Mouse (Mus musculus): ENCODE measurements around the gene Ugt1a6b. TPM values are rescaled to one million over a fixed set of nuclear protein-coding genes. Genes with fewer than 3 reads are reported as not detected.

The Ugt1a6b gene
- total RNA-seq, 2 experiments from 2014 or later = 0.88 to 1.5 TPM

- ATAC-seq (replicated peaks; ENCODE audit: poor library complexity, severe bottlenecking) = no peak
Observed at GRCm38 (mm10) chr1:88257681-88258080, 154.6 kb downstream of the Ugt1a6b start.

GRCm38 (mm10) chr1:88258361-88258760, 155.3 kb downstream of the Ugt1a6b start:
- ATAC-seq (replicated peaks; ENCODE audit: poor library complexity, severe bottlenecking) = no peak

- ATAC-seq (replicated peaks; ENCODE audit: poor library complexity, severe bottlenecking) = peak; percentile 6; the same call in 1 of the 2 replicates
Observed at GRCm38 (mm10) chr1:88258881-88259642, 156.0 kb downstream of the Ugt1a6b start.

- no peak for ATAC-seq (replicated peaks; ENCODE audit: poor library complexity, severe bottlenecking)
Observed at GRCm38 (mm10) chr1:88259643-88260024, 156.6 kb downstream of the Ugt1a6b start.

GRCm38 (mm10) chr1:88260114-88260513, 157.1 kb downstream of the Ugt1a6b start:
- peak; percentile 1 for ATAC-seq (replicated peaks; ENCODE audit: poor library complexity, severe bottlenecking)

- peak; percentile 34 for ATAC-seq (replicated peaks; ENCODE audit: poor library complexity, severe bottlenecking)
Observed at GRCm38 (mm10) chr1:88260604-88261377, 157.7 kb downstream of the Ugt1a6b start.

- no peak for ATAC-seq (replicated peaks; ENCODE audit: poor library complexity, severe bottlenecking)
Observed at GRCm38 (mm10) chr1:88261706-88262105, 158.7 kb downstream of the Ugt1a6b start.

GRCm38 (mm10) chr1:88262255-88262654, 159.2 kb downstream of the Ugt1a6b start:
- no peak for ATAC-seq (replicated peaks; ENCODE audit: poor library complexity, severe bottlenecking)

GRCm38 (mm10) chr1:88262961-88263360, 159.9 kb downstream of the Ugt1a6b start:
- ATAC-seq (replicated peaks; ENCODE audit: poor library complexity, severe bottlenecking) = no peak

- no peak for ATAC-seq (replicated peaks; ENCODE audit: poor library complexity, severe bottlenecking)
Observed at GRCm38 (mm10) chr1:88263778-88264177, 160.7 kb downstream of the Ugt1a6b start.

- no peak for ATAC-seq (replicated peaks; ENCODE audit: poor library complexity, severe bottlenecking)
Observed at GRCm38 (mm10) chr1:88264237-88264868, 161.3 kb downstream of the Ugt1a6b start.

GRCm38 (mm10) chr1:88264869-88265240, 161.8 kb downstream of the Ugt1a6b start:
- no peak for ATAC-seq (replicated peaks; ENCODE audit: poor library complexity, severe bottlenecking)

GRCm38 (mm10) chr1:88266123-88266522, 163.1 kb downstream of the Ugt1a6b start:
- no peak for ATAC-seq (replicated peaks; ENCODE audit: poor library complexity, severe bottlenecking)

GRCm38 (mm10) chr1:88267489-88267888, 164.4 kb downstream of the Ugt1a6b start:
- ATAC-seq (replicated peaks; ENCODE audit: poor library complexity, severe bottlenecking) = no peak

- ATAC-seq (replicated peaks; ENCODE audit: poor library complexity, severe bottlenecking) = no peak
Observed at GRCm38 (mm10) chr1:88268070-88268469, 165.0 kb downstream of the Ugt1a6b start.

Other genes starting within 250 kb of the Ugt1a6b start
- gene Dgkd, start 250.0 kb upstream of the Ugt1a6b start, total RNA-seq (2014; fragmentation: Nextera tagmentation) = 71.4 and 92.2 TPM in 2 replicates
- 44.7 and 53.7 TPM in 2 replicates for gene Dgkd, start 250.0 kb upstream of the Ugt1a6b start, total RNA-seq (2017)
- gene Usp40, start 94.7 kb upstream of the Ugt1a6b start, total RNA-seq (2014; fragmentation: Nextera tagmentation) = 13.9 and 27.2 TPM in 2 replicates
- 10.6 and 10.7 TPM in 2 replicates for gene Usp40, start 94.7 kb upstream of the Ugt1a6b start, total RNA-seq (2017)
- not detected in 2 replicates for gene Ugt1a10, start 47.9 kb upstream of the Ugt1a6b start, total RNA-seq (2014; fragmentation: Nextera tagmentation)
- not detected in 2 replicates for gene Ugt1a10, start 47.9 kb upstream of the Ugt1a6b start, total RNA-seq (2017)
- gene Ugt1a9, start 32.5 kb upstream of the Ugt1a6b start, total RNA-seq (2014; fragmentation: Nextera tagmentation) = not detected in 2 replicates
- not detected in 2 replicates for gene Ugt1a9, start 32.5 kb upstream of the Ugt1a6b start, total RNA-seq (2017)
- not detected in 2 replicates for gene Ugt1a8, start 15.4 kb upstream of the Ugt1a6b start, total RNA-seq (2014; fragmentation: Nextera tagmentation)
- gene Ugt1a8, start 15.4 kb upstream of the Ugt1a6b start, total RNA-seq (2017) = not detected in 2 replicates
- 25.2 and 25.5 TPM in 2 replicates for gene Ugt1a7c, start 8.2 kb upstream of the Ugt1a6b start, total RNA-seq (2014; fragmentation: Nextera tagmentation)
- gene Ugt1a7c, start 8.2 kb upstream of the Ugt1a6b start, total RNA-seq (2017) = 49.7 and 55.1 TPM in 2 replicates
- 9.2 TPM in 2 replicates for gene Ugt1a6a, start 31.6 kb downstream of the Ugt1a6b start, total RNA-seq (2014; fragmentation: Nextera tagmentation)
- gene Ugt1a6a, start 31.6 kb downstream of the Ugt1a6b start, total RNA-seq (2017) = 2.3 and 2.6 TPM in 2 replicates
- 1.4 and 7.4 TPM in 2 replicates for gene Ugt1a5, start 62.8 kb downstream of the Ugt1a6b start, total RNA-seq (2014; fragmentation: Nextera tagmentation)
- 0.98 and 0.99 TPM in 2 replicates for gene Ugt1a5, start 62.8 kb downstream of the Ugt1a6b start, total RNA-seq (2017)
- 1.2 and 2.5 TPM in 2 replicates for gene Ugt1a2, start 97.3 kb downstream of the Ugt1a6b start, total RNA-seq (2014; fragmentation: Nextera tagmentation)
- not detected in 2 replicates for gene Ugt1a2, start 97.3 kb downstream of the Ugt1a6b start, total RNA-seq (2017)
- gene Dnajb3, start 102.5 kb downstream of the Ugt1a6b start, total RNA-seq (2014; fragmentation: Nextera tagmentation) = not detected in 2 replicates
- 1.1 TPM in 1 of 2 replicates, not detected in the other for gene Dnajb3, start 102.5 kb downstream of the Ugt1a6b start, total RNA-seq (2017)
- 0.83 and 1.2 TPM in 2 replicates for gene Ugt1a1, start 108.7 kb downstream of the Ugt1a6b start, total RNA-seq (2014; fragmentation: Nextera tagmentation)
- gene Ugt1a1, start 108.7 kb downstream of the Ugt1a6b start, total RNA-seq (2017) = 0.72 TPM in 1 of 2 replicates, not detected in the other
- 0.34 TPM in 1 of 2 replicates, not detected in the other for gene Mroh2a, start 123.7 kb downstream of the Ugt1a6b start, total RNA-seq (2014; fragmentation: Nextera tagmentation)
- 0.10 and 0.13 TPM in 2 replicates for gene Mroh2a, start 123.7 kb downstream of the Ugt1a6b start, total RNA-seq (2017)
- gene Hjurp, start 174.4 kb downstream of the Ugt1a6b start, total RNA-seq (2014; fragmentation: Nextera tagmentation) = 116 and 136 TPM in 2 replicates
- 142 and 147 TPM in 2 replicates for gene Hjurp, start 174.4 kb downstream of the Ugt1a6b start, total RNA-seq (2017)
- not detected in 2 replicates for gene Trpm8, start 174.4 kb downstream of the Ugt1a6b start, total RNA-seq (2014; fragmentation: Nextera tagmentation)
- gene Trpm8, start 174.4 kb downstream of the Ugt1a6b start, total RNA-seq (2017) = not detected in 2 replicates